Mouse (Mus musculus) hindlimb bud, embryonic 11.5 days (tissue): ENCODE measurements around the gene Myo9b.

Experiments used
- DNase-seq: peaks from one replicate; pipeline ENCODE4 v3.0.0-alpha.2; 2012; ENCODE audit warnings: low read depth, low spot score; ENCODE audit errors: extremely low spot score

Gene Myo9b

GRCm38 (mm10) chr8:71383396-71383795 lies 110.9 kb downstream of the Myo9b start:
- DNase-seq: no peak

GRCm38 (mm10) chr8:71383860-71384259 lies 111.3 kb downstream of the Myo9b start:
- DNase-seq: no peak

- no peak for DNase-seq
Measured at GRCm38 (mm10) chr8:71385212-71385835, 112.8 kb downstream of the Myo9b start.

GRCm38 (mm10) chr8:71388267-71388666 lies 115.8 kb downstream of the Myo9b start:
- DNase-seq: no peak

- no peak for DNase-seq
Measured at GRCm38 (mm10) chr8:71391696-71392095, 119.2 kb downstream of the Myo9b start.

GRCm38 (mm10) chr8:71392391-71392790 lies 119.9 kb downstream of the Myo9b start:
- no peak for DNase-seq

GRCm38 (mm10) chr8:71392871-71393270 lies 120.4 kb downstream of the Myo9b start:
- no peak for DNase-seq

GRCm38 (mm10) chr8:71394481-71394880 lies 122.0 kb downstream of the Myo9b start:
- no peak for DNase-seq

- DNase-seq: no peak
Measured at GRCm38 (mm10) chr8:71395071-71395470, 122.6 kb downstream of the Myo9b start.

- no peak for DNase-seq
Measured at GRCm38 (mm10) chr8:71395629-71396028, 123.1 kb downstream of the Myo9b start, which contains the start of gene Ushbp1. Gene Ushbp1 (minus strand): TSS chr8:71395802.

- DNase-seq: peak; percentile 71
Measured at GRCm38 (mm10) chr8:71396639-71397305, 124.3 kb downstream of the Myo9b start, which contains the start of gene Babam1. Gene Babam1 (plus strand): TSS chr8:71396861.

- no peak for DNase-seq
Measured at GRCm38 (mm10) chr8:71397701-71398100, 125.2 kb downstream of the Myo9b start.

- no peak for DNase-seq
Measured at GRCm38 (mm10) chr8:71400826-71401225, 128.3 kb downstream of the Myo9b start.

- no peak for DNase-seq
Measured at GRCm38 (mm10) chr8:71401454-71401853, 128.9 kb downstream of the Myo9b start.

GRCm38 (mm10) chr8:71402446-71402964 lies 130.0 kb downstream of the Myo9b start:
- DNase-seq: no peak

- DNase-seq: no peak
Measured at GRCm38 (mm10) chr8:71403107-71403885, 130.8 kb downstream of the Myo9b start.

- DNase-seq: no peak
Measured at GRCm38 (mm10) chr8:71404011-71404410, 131.5 kb downstream of the Myo9b start.

GRCm38 (mm10) chr8:71404951-71405351 lies 132.4 kb downstream of the Myo9b start:
- no peak for DNase-seq

GRCm38 (mm10) chr8:71405401-71406098 lies 133.0 kb downstream of the Myo9b start, which contains the start of gene Ankle1:
Gene Ankle1 (plus strand): TSS chr8:71406010.
- peak; percentile 86 for DNase-seq

GRCm38 (mm10) chr8:71406099-71407015 lies 133.8 kb downstream of the Myo9b start:
- DNase-seq: peak; percentile 39
